Mouse (Mus musculus) left cerebral cortex, adult 11 months (tissue): ENCODE results near the gene Cxxc4.
"Not testable (repeated sequence)": the region's sequence is repeated elsewhere in the genome, so short reads cannot be mapped to it uniquely, and the experiment has no call there.

Experiments used
- DNase-seq: peaks from one replicate; pipeline ENCODE4 v3.0.0; 2022; ENCODE audit warnings: low spot score

Cxxc4 gene

DNA sequence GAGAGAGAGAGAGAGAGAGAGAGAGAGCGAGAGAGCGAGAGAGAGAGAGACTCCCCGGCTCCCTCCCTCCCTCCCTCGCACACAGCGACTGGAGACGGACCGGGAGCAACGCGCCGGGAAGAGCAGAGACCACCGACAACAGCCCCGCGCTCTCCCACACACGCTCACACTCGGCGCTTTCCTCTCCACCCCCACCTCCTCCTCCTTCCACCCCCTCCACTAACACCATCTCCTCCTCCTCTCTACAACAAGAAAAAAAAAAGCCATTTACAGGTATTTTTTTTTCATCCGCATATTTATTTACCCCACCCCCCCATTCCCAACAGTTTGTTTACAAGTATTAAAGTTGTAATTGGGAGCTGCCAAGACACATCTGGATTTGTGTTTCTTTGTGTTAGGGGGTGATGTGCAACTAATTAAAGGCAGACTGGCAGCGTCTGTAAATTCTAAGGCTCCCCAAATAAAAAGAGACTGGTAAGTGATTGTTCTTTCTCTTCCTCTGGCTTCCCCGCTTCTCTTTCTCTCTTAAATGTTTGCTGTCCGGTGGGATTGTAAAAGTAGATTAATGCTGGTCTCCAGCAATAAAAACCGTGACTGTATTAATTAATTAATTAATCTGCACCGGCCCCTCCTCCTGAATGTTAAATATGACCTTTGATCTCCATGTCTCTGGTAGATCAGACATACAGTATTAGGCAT lies at the start of gene Cxxc4:
Gene Cxxc4, plus strand, starts transcription at position 71 of the 699 bp plus-strand sequence.
- DNase-seq = no peak

GRCm38 (mm10) chr3:134188979-134189946 lies 47.0 kb upstream of the Cxxc4 start:
- DNase-seq = no peak

- DNase-seq = no peak
Observed at GRCm38 (mm10) chr3:134190046-134190445, 46.2 kb upstream of the Cxxc4 start.

DNA sequence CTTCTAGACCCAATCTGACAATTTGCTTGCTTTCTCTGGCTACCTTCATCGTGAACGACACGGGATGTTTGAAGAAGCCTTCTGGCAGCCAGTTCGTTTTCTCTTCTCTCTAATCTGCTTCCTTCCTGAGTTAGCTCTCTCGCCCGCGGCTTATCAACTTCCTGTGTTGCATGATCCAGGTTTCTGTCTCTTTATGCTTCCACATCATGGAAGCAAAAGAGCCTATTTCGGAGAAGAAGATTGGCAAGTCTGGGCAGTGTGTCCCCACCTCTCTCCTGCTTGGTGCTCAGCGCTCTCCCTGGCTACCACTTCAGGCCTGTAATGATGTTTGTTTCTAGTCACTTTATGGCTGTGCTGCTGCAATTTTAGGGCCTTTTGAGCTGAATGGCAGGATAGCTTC lies 36.4 kb upstream of the Cxxc4 start:
- no peak for DNase-seq

DNA sequence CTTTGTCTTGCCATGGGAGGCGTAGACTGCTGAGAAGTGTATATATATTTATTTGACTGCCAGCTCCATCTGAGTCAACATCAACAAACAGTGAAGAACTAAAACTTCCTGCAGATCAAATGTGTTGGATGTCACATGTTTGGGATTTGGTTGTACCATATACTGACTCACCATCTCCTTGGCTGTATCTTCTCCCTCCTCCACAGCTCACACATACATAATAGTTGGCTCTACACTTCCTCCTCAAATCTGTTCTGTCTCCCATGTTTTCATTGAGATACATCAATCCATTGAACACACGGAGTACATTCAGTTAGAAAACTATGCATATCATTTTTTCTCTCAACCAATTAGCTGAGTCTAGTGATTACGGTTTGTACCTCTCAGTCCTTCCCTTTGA lies 29.7 kb upstream of the Cxxc4 start:
- DNase-seq = peak; percentile 22

- DNase-seq = no peak
Observed at GRCm38 (mm10) chr3:134210950-134211349, 25.3 kb upstream of the Cxxc4 start.

- DNase-seq = not testable (repeated sequence)
Observed at GRCm38 (mm10) chr3:134219881-134220280, 16.4 kb upstream of the Cxxc4 start.

GRCm38 (mm10) chr3:134221002-134221401 lies 15.3 kb upstream of the Cxxc4 start:
- no peak for DNase-seq

- DNase-seq = no peak
Observed at GRCm38 (mm10) chr3:134222593-134222992, 13.7 kb upstream of the Cxxc4 start.

DNA sequence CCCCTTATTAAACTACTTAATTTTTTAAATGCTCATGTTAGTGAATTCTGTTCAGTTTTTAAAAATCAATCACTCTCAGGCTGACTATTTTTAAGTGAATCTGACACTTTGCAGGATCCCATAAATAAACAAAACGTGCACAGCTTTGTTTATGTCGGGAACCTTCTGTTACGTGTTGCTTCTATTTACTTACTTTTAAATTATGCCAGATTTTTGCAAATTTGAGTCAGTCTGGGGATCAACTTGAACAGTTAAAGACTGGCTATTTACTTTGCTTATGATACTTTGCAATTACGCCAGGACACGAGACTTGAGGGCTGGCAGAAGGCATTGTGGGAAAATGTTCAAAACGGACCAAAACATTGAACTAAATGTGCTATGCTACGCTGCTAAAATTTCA lies 12.3 kb upstream of the Cxxc4 start:
- no peak for DNase-seq

DNA sequence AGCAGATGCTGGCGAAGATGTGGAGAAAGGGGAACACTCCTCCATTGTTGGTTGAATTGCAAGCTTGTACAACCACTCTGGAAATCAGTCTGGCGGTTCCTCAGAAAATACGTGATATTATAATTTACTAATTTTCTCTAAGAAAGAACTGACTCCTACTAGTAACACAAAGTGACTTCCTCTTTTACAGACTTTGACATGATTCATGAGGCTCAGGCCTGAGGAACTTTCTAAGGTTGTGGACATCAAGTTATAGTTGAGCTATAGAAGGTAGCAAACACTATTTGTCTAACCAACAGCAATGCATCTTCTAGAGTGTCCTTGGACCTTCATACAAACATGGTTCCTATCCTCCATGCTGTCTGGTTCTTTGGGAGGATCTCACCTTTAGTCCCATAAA lies 10.4 kb upstream of the Cxxc4 start:
- no peak for DNase-seq

DNA sequence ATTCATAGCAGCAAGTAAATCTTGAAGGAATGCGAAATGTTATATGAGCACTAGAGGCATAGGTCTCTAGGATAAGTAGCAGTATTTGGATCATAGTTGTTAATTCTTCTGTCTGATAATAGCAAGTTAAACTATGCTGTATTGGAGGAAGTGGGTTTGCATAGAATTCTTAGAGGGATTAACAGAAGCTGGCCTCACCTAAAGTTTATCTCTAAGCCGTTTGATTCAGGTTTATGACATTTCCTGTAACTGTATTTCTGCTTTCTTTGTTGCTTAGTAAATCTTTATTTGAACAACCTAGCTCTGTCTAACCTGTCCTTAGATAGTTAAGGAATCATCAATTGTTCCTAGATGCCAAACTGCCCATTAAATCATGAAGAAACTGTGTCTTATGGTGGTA lies 3.5 kb upstream of the Cxxc4 start:
- no peak for DNase-seq

DNA sequence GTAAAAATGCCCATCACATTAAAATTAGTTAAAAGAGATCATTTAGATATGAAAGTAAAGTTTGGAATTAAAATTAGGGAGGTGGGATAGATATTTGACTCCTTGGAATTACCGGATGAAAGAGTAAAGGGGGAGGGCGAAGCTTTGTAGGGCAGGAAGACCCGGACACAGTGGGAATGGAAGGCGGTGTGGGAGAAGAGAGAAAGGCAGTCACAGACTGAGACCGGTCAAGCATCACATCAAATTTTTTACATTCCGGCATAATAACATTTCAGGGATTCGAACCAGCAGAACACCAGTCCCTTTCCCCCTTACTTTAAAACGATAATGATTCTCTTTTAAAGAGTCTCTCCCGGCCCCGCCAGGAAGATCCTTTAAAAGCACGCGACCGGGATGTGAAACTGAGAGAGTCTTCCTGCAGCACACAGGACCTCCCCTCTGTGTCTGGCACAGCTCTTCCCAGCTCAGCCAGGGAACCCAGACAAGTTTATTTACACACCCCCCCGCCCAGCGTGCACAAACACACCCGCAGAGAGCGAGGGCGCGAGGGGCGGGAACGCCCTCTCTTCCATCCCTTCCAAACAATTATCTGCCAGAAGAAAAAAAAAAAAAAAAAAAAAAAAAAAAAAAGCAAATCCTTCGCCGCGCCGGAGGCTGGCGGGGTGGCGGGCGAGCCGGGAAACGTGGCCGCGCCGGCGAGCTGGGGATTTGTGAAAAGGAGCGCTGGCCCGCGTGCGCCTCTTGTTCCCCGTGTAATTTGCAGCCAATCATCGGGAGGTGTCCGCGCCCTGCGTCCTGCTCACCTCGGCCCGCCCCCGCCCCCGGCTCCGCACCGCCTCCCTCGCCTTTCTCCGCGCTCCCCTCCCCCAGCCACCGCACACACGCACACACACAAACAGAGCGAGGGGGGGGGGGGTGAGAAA lies 532 bp upstream of the Cxxc4 start:
- DNase-seq = peak; percentile 53

DNA sequence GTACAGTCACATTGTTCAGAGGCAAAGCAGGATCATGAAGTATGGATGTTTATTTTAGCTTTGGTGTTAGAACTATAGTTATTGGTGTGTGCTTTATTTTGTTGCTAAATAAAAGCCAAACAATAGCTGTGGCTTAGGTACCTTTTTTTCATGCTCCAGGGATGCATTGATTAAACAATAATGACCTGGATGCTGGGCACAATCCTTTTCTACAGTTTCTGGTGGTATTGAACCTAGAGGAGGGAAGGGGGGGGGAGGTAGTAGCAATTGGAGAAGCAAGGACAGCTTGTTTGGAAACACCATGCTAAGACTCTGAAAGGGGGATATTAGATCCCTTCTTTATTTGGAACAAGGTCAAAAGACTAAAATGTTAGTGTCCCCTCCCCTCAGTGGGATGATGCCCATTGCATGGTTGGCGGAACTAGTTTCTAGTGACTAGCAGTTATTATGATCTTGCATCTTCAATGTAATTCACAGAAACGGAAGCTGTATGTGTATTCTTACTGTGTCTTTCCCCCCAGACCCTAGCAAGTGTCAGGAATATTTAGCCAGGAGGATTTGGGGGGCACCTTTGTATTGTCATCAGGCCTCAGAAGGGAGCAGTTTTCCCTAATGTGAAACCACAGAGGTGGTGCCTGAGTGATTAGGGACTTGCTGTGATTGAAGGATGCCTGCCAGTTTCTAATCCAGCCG lies 975 bp downstream of the Cxxc4 start:
- DNase-seq = no peak

DNA sequence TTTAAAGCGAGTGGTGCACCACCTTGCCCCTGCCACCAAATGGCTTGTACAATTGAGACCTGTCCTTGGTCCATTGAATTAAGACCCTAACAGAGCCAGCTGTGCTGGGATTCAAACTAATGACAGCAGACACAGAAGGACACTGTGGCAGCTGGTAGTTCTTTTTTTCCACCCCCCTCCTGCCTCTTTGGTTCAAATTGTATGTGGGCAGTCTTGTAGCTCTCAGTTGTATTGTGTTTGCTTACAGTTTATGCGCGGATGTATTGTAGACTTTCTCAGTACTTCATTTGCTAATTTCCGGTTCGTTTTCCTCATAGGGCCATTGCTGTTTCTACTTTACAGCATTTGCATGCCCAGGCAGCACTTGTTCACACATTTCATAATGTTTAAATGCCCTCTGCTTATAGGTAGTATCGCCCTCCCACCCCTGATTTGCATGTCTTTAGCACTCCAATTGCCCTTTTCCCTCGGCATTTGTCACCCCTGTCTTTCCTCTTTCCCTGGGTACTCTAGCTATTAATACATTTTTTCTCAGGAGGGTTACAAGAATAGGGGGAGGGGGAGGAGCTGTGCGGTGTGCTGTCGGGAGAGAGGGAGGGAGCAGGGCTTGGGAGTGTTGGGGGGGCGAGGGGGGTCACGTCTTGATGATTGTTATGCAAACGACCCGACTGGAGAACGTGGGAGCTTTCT lies 2.5 kb downstream of the Cxxc4 start:
- DNase-seq = no peak

GRCm38 (mm10) chr3:134239321-134239970 lies 3.2 kb downstream of the Cxxc4 start:
- DNase-seq = peak; percentile 61

GRCm38 (mm10) chr3:134239971-134240717 lies 3.9 kb downstream of the Cxxc4 start:
- DNase-seq = peak; percentile 29

GRCm38 (mm10) chr3:134240718-134241025 lies 4.4 kb downstream of the Cxxc4 start:
- no peak for DNase-seq

- no peak for DNase-seq
Observed at GRCm38 (mm10) chr3:134243168-134243849, 7.0 kb downstream of the Cxxc4 start.
